Mouse (Mus musculus): ENCODE results near the gene Sorl1. TPM values are rescaled to one million over a fixed set of nuclear protein-coding genes. Genes with fewer than 3 reads are reported as not detected.

The Sorl1 gene
- polyA plus RNA-seq, 1 experiment = 25.1 TPM

DNA sequence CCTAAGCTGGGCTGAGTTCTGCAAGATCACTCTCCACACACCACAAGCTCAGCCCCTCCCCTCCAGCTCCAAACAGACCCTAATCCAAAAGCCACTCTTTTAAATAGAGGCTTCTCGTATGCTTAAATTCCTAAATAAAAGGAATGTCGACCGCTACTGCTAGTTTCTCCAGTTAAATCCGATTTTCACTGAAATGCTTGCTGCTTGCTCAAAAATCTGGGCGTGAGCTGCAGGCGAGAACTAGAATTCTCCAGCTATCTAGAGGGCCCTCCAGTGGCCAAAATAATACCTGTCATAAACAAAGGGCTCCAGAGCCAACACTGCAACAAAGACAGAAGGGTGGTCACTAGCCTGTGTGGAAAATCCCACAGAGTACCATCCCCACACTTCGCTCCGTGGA is 170.6 kb downstream of the Sorl1 start:
- H3K27ac ChIP-seq (ENCODE audit: insufficient read depth, low read depth, low read length) = no peak overlapping the region
- peaks cover 8% of the 10 kb centered on the region for H3K4me1 ChIP-seq (ENCODE audit: control insufficient read depth, insufficient read depth, low read length)

DNA sequence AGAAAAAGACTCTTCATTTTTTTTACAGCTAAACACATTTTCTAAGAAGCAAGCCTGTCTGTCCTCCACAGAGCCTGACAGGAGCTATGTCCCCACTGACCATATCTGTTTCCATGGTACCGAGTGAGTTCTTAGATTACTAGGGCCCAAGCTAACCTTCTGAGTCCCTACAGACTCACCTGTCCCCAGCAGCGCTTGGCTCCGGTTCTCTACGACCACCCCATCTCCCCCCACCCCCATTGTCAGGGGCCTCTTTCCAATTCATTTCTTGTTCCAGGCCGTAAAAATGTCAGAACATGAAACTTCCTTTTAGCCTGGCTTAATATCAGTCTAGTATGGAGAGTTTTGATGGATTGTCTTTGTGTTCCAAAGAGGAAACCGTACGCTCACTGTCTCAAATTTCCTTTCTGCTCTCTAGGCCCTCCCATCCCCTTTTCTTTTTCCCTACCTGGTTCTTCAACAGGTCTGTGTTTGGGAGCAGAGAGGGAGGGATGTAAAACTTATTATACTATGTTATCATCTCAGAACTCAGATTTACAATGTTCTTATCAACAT is 171.4 kb downstream of the Sorl1 start:
- Histone ChIP-seq H3K4me3 (ENCODE audit: insufficient read depth, low read length) (no peak overlapping the region), H3K4me1 (ENCODE audit: control insufficient read depth, insufficient read depth, low read length) (0 out of 2 replicates have a peak, but pooled peaks cover 3% of the 10 kb centered on the region), H3K27ac (ENCODE audit: insufficient read depth, low read depth, low read length) (no peak overlapping the region)
- no peak for TF ChIP-seq POLR2A (IDR thresholded peaks at IDR 0.05; ENCODE audit: borderline replicate concordance, low read depth, low read length)
- no peak for TF ChIP-seq CTCF (IDR thresholded peaks at IDR 0.05; ENCODE audit: low read depth, low read length)

More for the DNA sequence above, 170.6 kb downstream of the Sorl1 start:
- H3K4me3 ChIP-seq (ENCODE audit: insufficient read depth, low read length) = no peak overlapping the region
- TF ChIP-seq CTCF (IDR thresholded peaks at IDR 0.05; ENCODE audit: low read depth, low read length) (peak; percentile 42; the same call in 1 of the 2 replicates), POLR2A (IDR thresholded peaks at IDR 0.05; ENCODE audit: borderline replicate concordance, low read depth, low read length) (no peak)

- Histone ChIP-seq H3K4me3 (ENCODE audit: insufficient read depth, low read length) (peak overlapping the region; percentile 59), H3K4me1 (ENCODE audit: control insufficient read depth, insufficient read depth, low read length) (0 out of 2 replicates have a peak, but pooled peaks cover 3% of the 10 kb centered on the region), H3K27ac (ENCODE audit: insufficient read depth, low read depth, low read length) (no peak overlapping the region)
- no peak for TF ChIP-seq CTCF (IDR thresholded peaks at IDR 0.05; ENCODE audit: low read depth, low read length)
- TF ChIP-seq POLR2A (IDR thresholded peaks at IDR 0.05; ENCODE audit: borderline replicate concordance, low read depth, low read length) = no peak
Observed at GRCm38 (mm10) chr9:41951472-41952129, 172.5 kb downstream of the Sorl1 start.

DNA sequence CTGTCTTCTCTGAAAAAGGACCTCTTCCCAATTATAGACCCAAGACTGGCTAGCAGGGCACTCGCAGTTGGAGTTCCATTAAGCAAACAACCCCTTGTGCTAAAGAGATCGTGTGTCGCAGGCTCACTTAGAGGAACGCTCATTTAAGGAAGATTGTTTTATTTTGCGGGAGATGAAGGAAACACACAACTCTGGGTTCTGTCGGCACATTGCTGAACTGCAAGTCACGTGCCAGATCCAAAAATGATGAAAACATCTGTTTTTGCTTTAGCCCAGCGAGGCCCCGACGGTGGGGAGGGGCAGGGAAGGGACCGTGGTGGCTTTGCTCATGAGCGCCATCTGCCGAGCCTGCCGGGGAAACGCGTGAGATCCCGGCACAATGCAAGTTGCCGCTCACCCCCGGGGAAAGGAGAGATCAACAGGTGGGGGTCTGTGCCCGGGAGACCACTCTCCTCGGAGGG is 173.1 kb downstream of the Sorl1 start:
- H3K27ac ChIP-seq (ENCODE audit: insufficient read depth, low read depth, low read length) = peak overlapping the region; percentile 70
- no peak for TF ChIP-seq POLR2A (IDR thresholded peaks at IDR 0.05; ENCODE audit: borderline replicate concordance, low read depth, low read length)
- TF ChIP-seq CTCF (IDR thresholded peaks at IDR 0.05; ENCODE audit: low read depth, low read length) = peak; percentile 17; the same call in 1 of the 2 replicates

DNA sequence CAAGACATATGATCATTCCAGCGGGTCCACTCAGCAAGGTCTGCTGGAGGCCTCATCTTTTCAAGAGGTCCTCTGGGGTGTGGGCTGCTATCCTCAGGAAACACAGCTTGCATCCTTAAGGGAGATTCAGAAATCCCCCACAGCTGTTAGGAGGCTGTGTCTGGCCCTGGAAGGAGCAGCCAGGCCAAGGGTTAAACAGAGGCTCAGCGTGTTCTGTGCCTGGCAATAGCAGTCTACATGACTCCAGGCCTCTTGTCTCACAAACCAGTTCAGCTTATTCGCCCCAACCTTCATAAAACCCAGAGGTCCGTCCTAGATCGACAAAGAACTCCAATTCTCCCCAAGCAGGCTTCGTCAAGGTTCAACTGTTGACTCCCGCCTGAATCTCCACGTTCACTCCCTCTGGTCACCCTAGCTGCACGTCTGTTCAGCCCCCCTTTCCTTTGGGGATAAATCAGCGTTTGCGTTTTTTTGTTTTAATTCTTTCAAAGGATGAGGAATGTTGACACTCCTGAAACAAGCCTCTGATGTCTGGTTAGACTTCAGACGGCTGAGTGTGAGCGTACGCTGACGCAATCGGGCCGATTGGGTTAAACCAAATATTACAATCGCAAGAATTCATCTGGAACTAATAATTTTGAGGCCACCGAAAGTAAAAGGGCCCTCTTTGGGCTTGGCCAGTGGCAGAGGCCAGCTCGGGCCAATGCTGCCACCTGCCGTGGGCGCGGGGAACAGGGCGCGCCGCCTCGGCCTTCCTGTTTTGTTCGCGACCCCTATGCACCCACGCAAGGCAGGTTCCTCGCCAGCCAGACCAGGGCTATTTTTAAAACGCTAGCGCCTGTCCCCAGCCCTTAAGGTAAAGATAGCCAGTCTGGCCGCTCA is 173.7 kb downstream of the Sorl1 start:
- peak overlapping the region; percentile 70 for H3K27ac ChIP-seq (ENCODE audit: insufficient read depth, low read depth, low read length)
- peak overlapping the region; percentile 59 for H3K4me3 ChIP-seq (ENCODE audit: insufficient read depth, low read length)
- peak; percentile 19; the same call in 1 of the 2 replicates for TF ChIP-seq CTCF (IDR thresholded peaks at IDR 0.05; ENCODE audit: low read depth, low read length)
- no peak for TF ChIP-seq POLR2A (IDR thresholded peaks at IDR 0.05; ENCODE audit: borderline replicate concordance, low read depth, low read length)
- 0 out of 2 replicates have a peak, but pooled peaks cover 3% of the 10 kb centered on the region for H3K4me1 ChIP-seq (ENCODE audit: control insufficient read depth, insufficient read depth, low read length)

More for the DNA sequence above, 173.1 kb downstream of the Sorl1 start:
- Histone ChIP-seq H3K4me3 (ENCODE audit: insufficient read depth, low read length) (peak overlapping the region; percentile 59), H3K4me1 (ENCODE audit: control insufficient read depth, insufficient read depth, low read length) (0 out of 2 replicates have a peak, but pooled peaks cover 3% of the 10 kb centered on the region)

DNA sequence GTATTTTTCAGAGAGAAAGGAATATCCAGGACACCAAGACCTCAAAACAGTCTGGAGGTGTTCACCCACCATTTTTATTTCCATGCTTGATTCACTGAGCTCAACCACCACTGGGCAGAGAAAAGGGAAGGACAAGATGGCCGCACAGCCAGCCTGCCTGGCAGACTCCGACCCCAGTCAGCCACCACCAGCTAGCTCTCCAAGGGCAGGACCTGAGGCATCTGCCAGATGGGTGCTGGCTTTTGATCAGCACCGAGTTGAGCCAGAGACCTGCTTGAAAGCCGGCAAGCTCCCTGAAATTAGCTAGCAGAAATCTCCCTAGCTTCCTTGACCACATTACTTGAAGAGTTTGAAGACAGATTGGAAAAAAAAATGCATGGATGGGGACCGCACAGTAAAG is 174.6 kb downstream of the Sorl1 start:
- H3K4me1 ChIP-seq (ENCODE audit: control insufficient read depth, insufficient read depth, low read length) = 0 out of 2 replicates have a peak, but pooled peaks cover 3% of the 10 kb centered on the region
- TF ChIP-seq CTCF (IDR thresholded peaks at IDR 0.05; ENCODE audit: low read depth, low read length) = no peak
- TF ChIP-seq POLR2A (IDR thresholded peaks at IDR 0.05; ENCODE audit: borderline replicate concordance, low read depth, low read length) = no peak

GRCm38 (mm10) chr9:41944964-41945363 is 179.1 kb downstream of the Sorl1 start:
- Histone ChIP-seq H3K4me3 (ENCODE audit: insufficient read depth, low read length) (no peak overlapping the region), H3K27ac (ENCODE audit: insufficient read depth, low read depth, low read length) (no peak overlapping the region), H3K4me1 (ENCODE audit: control insufficient read depth, insufficient read depth, low read length) (no peaks in the 10 kb centered on the region)
- no peak for TF ChIP-seq POLR2A (IDR thresholded peaks at IDR 0.05; ENCODE audit: borderline replicate concordance, low read depth, low read length)
- no peak for TF ChIP-seq CTCF (IDR thresholded peaks at IDR 0.05; ENCODE audit: low read depth, low read length)

More for the DNA sequence above, 174.6 kb downstream of the Sorl1 start:
- Histone ChIP-seq H3K27ac (ENCODE audit: insufficient read depth, low read depth, low read length) (no peak overlapping the region), H3K4me3 (ENCODE audit: insufficient read depth, low read length) (no peak overlapping the region)

GRCm38 (mm10) chr9:41942970-41943635 is 181.0 kb downstream of the Sorl1 start:
- H3K4me3 ChIP-seq (ENCODE audit: insufficient read depth, low read length) = no peak overlapping the region
- no peak overlapping the region for H3K27ac ChIP-seq (ENCODE audit: insufficient read depth, low read depth, low read length)
- no peaks in the 10 kb centered on the region for H3K4me1 ChIP-seq (ENCODE audit: control insufficient read depth, insufficient read depth, low read length)
- TF ChIP-seq POLR2A (IDR thresholded peaks at IDR 0.05; ENCODE audit: borderline replicate concordance, low read depth, low read length) (no peak), CTCF (IDR thresholded peaks at IDR 0.05; ENCODE audit: low read depth, low read length) (no peak)

DNA sequence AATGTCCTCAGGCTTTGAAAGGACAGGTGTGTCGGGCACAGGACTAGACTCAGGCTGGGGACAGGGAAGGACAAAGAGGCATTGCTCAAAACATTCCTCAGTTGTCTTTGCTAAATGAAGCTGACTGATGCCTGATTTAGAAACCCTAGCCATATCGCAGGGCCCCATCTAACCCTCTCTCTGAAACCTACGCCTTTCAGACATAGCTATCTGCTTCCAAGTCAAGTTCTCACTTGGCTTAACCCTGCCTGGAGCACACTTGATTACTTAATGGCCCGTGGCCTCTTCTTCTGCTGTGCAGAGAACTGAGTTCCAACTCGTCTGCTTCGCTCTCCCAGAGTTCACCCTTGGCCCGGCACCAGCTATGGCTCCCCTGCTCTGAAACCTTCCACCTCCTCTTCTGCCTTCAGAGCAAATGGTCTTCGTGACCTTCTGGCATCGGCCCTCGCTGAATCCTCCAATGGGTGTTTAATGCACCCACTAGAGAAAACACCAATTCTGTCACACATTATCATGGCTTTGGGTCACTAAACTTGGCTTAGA is 183.7 kb downstream of the Sorl1 start:
- Histone ChIP-seq H3K4me3 (ENCODE audit: insufficient read depth, low read length) (no peak overlapping the region), H3K27ac (ENCODE audit: insufficient read depth, low read depth, low read length) (no peak overlapping the region), H3K4me1 (ENCODE audit: control insufficient read depth, insufficient read depth, low read length) (no peaks in the 10 kb centered on the region)
- TF ChIP-seq POLR2A (IDR thresholded peaks at IDR 0.05; ENCODE audit: borderline replicate concordance, low read depth, low read length) (no peak), CTCF (IDR thresholded peaks at IDR 0.05; ENCODE audit: low read depth, low read length) (no peak)

All from bone marrow macrophage, adult 2 months (primary cell).